Comparison of ENCODE assay signal across 8 mouse cellular contexts in the genomic region with DNA sequence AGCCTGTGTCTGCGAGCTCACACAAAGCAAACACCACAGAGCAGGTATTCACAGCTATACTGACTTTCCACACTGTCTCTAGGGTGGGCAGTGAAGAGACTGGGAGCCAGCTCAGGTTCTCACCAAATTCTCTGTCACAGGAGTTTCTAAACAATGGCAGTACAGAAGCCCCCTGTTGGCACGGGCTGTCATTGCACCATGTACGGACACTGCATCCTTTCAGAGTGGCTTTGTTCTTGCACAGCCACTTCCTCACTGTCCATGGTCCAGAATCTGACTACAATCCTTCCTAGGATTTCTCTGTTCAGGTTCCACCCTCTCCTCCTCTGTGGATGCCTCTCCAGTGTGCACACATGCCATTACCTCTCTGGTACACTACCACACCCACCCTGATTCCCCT. TPM values are rescaled to one million over a fixed set of nuclear protein-coding genes. Genes with fewer than 3 reads are reported as not detected.
DNase-seq lines count a peak whose midpoint lies in the region; ATAC-seq and TF ChIP-seq lines count a peak whose summit lies in the region.

No protein-coding gene starts in this region.

- peaks cover 22% of the 10 kb centered on the region for H3K4me1 ChIP-seq in heart, embryonic 11.5 days (ENCODE audit: control insufficient read depth, insufficient read depth, low read length)
- H3K4me1 ChIP-seq in embryonic facial prominence, embryonic 14.5 days (ENCODE audit: control insufficient read depth, insufficient read depth, low read length), result peaks cover 13% of the 10 kb centered on the region
- peaks cover 3% of the 10 kb centered on the region; the same call in 1 of the 2 replicates for H3K4me1 ChIP-seq in lung, adult 2 months (ENCODE audit: control insufficient read depth, insufficient read depth, low read length)

- H3K9me3 ChIP-seq in heart, embryonic 11.5 days (replicated peaks; ENCODE audit: control insufficient read depth, low read length), result no peaks in the 10 kb centered on the region
- no peaks in the 10 kb centered on the region for H3K9me3 ChIP-seq in embryonic facial prominence, embryonic 14.5 days (ENCODE audit: control insufficient read depth, low read length)

- DNase-seq in heart, postnatal 4 days, result peak; percentile 63
- DNase-seq in ES-CJ7 (ENCODE audit: low read depth, low spot score), result peak; percentile 85
- peak; percentile 33 for DNase-seq in embryonic facial prominence, embryonic 14.5 days (ENCODE audit: low spot score)
- DNase-seq in lung, adult 2 months, result no peak
- DNase-seq in retina, postnatal 1 day, result peak; percentile 82
- DNase-seq in frontal cortex, postnatal 36 days (ENCODE audit: low spot score in 2 of 2), result no peak
- DNase-seq in gastrocnemius, postnatal 10 days, result no peak

- TF ChIP-seq POLR2A in lung, adult 2 months (IDR thresholded peaks at IDR 0.05; ENCODE audit: borderline replicate concordance, extremely low read depth, low read depth, low read length), result no peak

- no peak overlapping the region for H3K9ac ChIP-seq in heart, embryonic 11.5 days (ENCODE audit: low read depth, low read length)
- H3K9ac ChIP-seq in embryonic facial prominence, embryonic 14.5 days (ENCODE audit: low read depth, low read length), result no peak overlapping the region

- ATAC-seq in heart, embryonic 11.5 days (replicated peaks; ENCODE audit: insufficient number of reproducible peaks, low FRiP score, low TSS enrichment), result no peak
- ATAC-seq in embryonic facial prominence, embryonic 14.5 days (ENCODE audit: low read depth), result 0 out of 2 replicates have a peak, but pooled peaks have one; percentile 19

- no peak overlapping the region for H3K27ac ChIP-seq in heart, embryonic 11.5 days (ENCODE audit: low read depth, low read length)
- no peak overlapping the region for H3K27ac ChIP-seq in embryonic facial prominence, embryonic 14.5 days (replicated peaks; ENCODE audit: low read depth, low read length)

- peak; percentile 69 for TF ChIP-seq CTCF in lung, adult 2 months (IDR thresholded peaks at IDR 0.05; ENCODE audit: insufficient read depth, low read length)

- H3K4me2 ChIP-seq in heart, embryonic 11.5 days, result no peak overlapping the region
- no peak overlapping the region for H3K4me2 ChIP-seq in embryonic facial prominence, embryonic 14.5 days (ENCODE audit: low read depth, low read length)

- H3K4me3 ChIP-seq in heart, embryonic 11.5 days (ENCODE audit: low read depth, low read length), result no peak overlapping the region
- H3K4me3 ChIP-seq in embryonic facial prominence, embryonic 14.5 days (ENCODE audit: low read depth, low read length), result no peak overlapping the region
- no peak overlapping the region for H3K4me3 ChIP-seq in lung, adult 2 months (replicated peaks; ENCODE audit: extremely low read depth, low read depth, low read length)

- WGBS in heart, embryonic 11.5 days (ENCODE audit: insufficient replicate concordance), result 30% methylated on average over 3 of the region's 3 CpGs
- 24% methylated on average over 3 of the region's 3 CpGs for whole genome bisulfite sequencing in embryonic facial prominence, embryonic 14.5 days
- 22% methylated on average over 3 of the region's 3 CpGs for WGBS in lung, adult 2 months

- no peaks in the 10 kb centered on the region for H3K36me3 ChIP-seq in heart, embryonic 11.5 days (ENCODE audit: control insufficient read depth, insufficient read depth, low read length)
- H3K36me3 ChIP-seq in embryonic facial prominence, embryonic 14.5 days (ENCODE audit: control insufficient read depth, insufficient read depth, low read length), result no peaks in the 10 kb centered on the region

- H3K27me3 ChIP-seq in heart, embryonic 11.5 days (ENCODE audit: control insufficient read depth, insufficient read depth, low read length), result no peaks in the 10 kb centered on the region
- no peaks in the 10 kb centered on the region for H3K27me3 ChIP-seq in embryonic facial prominence, embryonic 14.5 days (replicated peaks; ENCODE audit: control insufficient read depth, insufficient read depth, low read length)

RNA-seq across cellular contexts. Expression of a gene that starts 10.6 kb away (rescaled TPM):
- 10 to 100 TPM; 23.1 to 25.0 TPM for total RNA-seq in heart, postnatal 4 days (2021)
- polyA plus RNA-seq in heart, embryonic 11.5 days (2014; fragmentation: Nextera tagmentation; extraction: Ambion mirVana), result 4.7 and 5.1 TPM in 2 replicates
- 7.7 and 7.8 TPM in 2 replicates for polyA plus RNA-seq in embryonic facial prominence, embryonic 14.5 days (2014; fragmentation: Nextera tagmentation; extraction: Ambion mirVana)
- 12.0 and 12.5 TPM in 2 replicates for polyA plus RNA-seq in lung, adult 2 months (2012; rRNA removed)
- total RNA-seq in gastrocnemius, postnatal 10 days (2021), result 10 to 100 TPM; 11.6 to 14.3 TPM

RNA-seq across cellular contexts. Expression of a gene that starts 11.5 kb away (rescaled TPM):
- 10 to 100 TPM; 48.9 to 50.9 TPM for total RNA-seq in heart, postnatal 4 days (2021)
- 78.5 and 87.8 TPM in 2 replicates for polyA plus RNA-seq in heart, embryonic 11.5 days (2014; fragmentation: Nextera tagmentation; extraction: Ambion mirVana)
- 112 and 128 TPM in 2 replicates for polyA plus RNA-seq in embryonic facial prominence, embryonic 14.5 days (2014; fragmentation: Nextera tagmentation; extraction: Ambion mirVana)
- polyA plus RNA-seq in lung, adult 2 months (2012; rRNA removed), result 19.3 and 28.7 TPM in 2 replicates
- 10 to 100 TPM; 42.8 to 50.4 TPM for total RNA-seq in gastrocnemius, postnatal 10 days (2021)

Comparison
In these comparisons a context has a peak if more than half of its experiments do, and no peak if none do; other contexts are left out.
1. DNase-seq: peak in heart, postnatal 4 days (single experiment), ES-CJ7 (single experiment), embryonic facial prominence, embryonic 14.5 days (single experiment) and retina, postnatal 1 day (single experiment); none in lung, adult 2 months (single experiment), frontal cortex, postnatal 36 days (0 of 2) and gastrocnemius, postnatal 10 days (single experiment).